Mouse (Mus musculus) fat pad, adult 2 months (tissue): Measurements from ENCODE around the gene Pde1a.

Experiments
- DNase-seq: peaks from one replicate; pipeline ENCODE4 v3.0.0-alpha.2; 2011; ENCODE audit warnings: low read depth, low spot score; ENCODE audit errors: extremely low read depth

Pde1a gene

GRCm38 (mm10) chr2:79825853-79826252 lies 303.4 kb downstream of the Pde1a start:
- DNase-seq: no peak

- no peak for DNase-seq
Measured at GRCm38 (mm10) chr2:79819543-79819942, 309.7 kb downstream of the Pde1a start.

- DNase-seq: no peak
Measured at GRCm38 (mm10) chr2:79815708-79816484, 313.4 kb downstream of the Pde1a start.

- DNase-seq: no peak
Measured at GRCm38 (mm10) chr2:79798627-79799026, 330.6 kb downstream of the Pde1a start.

- DNase-seq: no peak
Measured at GRCm38 (mm10) chr2:79797444-79797843, 331.8 kb downstream of the Pde1a start.

GRCm38 (mm10) chr2:79793186-79793585 lies 336.1 kb downstream of the Pde1a start:
- DNase-seq: no peak

- DNase-seq: no peak
Measured at GRCm38 (mm10) chr2:79786467-79786866, 342.8 kb downstream of the Pde1a start.

GRCm38 (mm10) chr2:79785541-79786134 lies 343.6 kb downstream of the Pde1a start:
- DNase-seq: no peak
